Mouse (Mus musculus) ZHBTc4 (cell line): Measurements from ENCODE around the gene Ccdc126.

Experiments
- DNase-seq: peaks from one replicate; pipeline ENCODE4 v3.0.0-alpha.2; 2011; ENCODE audit warnings: low read depth, low spot score

The Ccdc126 gene

DNA sequence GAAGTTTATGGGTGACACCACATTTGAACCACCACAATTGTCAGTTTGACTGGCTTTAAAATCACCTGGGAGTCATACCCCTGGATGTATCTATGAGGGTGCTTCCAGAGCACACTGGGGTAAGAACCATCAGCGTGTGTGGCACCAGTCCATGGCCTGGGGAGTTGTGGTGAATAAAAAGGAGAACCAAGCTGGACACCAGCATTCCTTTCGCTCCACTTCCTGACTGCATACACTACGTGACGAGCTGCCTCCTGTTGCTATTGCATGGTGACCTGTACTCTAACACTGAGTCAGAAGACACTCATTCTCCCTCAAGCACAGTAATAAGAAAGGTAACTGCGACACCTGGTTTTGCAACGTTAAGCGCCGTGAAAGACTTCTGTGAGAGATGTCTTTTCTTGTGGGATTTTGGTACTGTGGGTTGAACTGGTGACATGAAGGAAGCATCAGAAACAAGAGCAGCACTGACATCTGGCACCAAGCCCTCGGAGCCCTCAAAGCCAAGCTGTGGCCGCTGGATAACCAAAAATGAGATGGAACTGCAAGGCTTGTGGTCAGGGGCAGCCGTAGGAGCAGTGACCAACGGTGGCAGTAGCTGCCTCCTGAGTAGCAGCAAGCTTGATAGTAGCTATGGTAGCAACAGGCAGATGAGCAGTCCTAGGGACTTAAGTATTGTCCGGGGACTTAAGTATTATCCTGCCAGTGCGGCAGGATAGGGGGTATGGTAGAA is 24.8 kb downstream of the Ccdc126 start:
- DNase-seq: no peak

DNA sequence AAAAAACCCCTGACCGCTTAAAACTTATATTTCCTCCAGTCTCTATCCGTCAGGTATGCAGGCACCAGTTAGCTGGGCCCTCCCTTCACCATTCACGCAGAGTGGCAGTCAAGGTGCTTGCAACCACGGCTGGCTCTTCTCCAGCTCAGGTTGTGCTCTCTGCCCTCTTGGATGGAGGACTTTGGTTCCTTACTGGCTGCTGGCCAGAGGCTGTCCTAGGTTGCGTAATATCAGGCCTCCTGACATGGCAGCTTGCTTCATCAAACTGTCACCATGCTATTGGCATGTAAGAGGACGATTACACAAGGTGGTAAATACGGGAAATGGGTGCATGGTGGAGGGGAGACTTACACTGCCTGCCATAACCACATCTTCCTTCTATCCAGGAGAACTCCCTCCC is 30.8 kb downstream of the Ccdc126 start:
- no peak for DNase-seq

DNA sequence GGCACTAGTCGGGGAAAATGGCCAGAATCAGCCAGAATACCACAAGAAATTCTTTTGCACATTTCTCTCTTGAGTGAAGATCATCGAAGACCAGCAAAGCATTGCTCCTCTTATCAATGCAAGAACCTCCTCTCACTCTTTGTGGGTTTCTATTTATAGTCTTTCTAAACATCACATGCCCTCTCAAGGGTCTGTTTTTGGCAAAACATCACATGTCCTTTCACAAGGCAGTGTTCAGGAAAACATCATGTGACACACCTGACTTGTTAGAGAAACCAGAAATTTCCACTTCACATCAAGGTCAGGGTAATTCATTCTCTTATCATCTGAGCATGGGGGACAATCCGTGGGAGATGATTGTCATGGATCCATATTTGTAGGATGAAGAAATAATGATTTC is 35.5 kb downstream of the Ccdc126 start:
- no peak for DNase-seq

DNA sequence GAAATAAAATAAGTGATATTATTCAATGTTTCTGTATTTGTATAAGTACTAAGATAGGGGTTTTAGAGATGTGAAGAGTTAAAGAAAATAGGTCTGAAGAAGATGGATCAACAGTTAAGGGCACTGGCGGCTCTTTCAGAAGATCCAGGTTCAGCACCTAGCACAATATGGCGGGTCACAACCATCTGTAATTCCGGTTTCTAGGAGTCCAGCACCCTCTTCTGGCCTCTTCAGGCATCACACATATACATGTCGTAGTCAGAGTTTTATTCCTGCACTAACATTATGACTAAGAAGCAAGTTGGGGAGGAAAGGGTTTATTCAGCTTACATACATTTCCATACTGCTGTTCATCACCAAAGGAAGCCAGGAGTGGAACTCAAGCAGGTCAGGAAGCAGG is 36.1 kb downstream of the Ccdc126 start:
- peak; percentile 80 for DNase-seq

DNA sequence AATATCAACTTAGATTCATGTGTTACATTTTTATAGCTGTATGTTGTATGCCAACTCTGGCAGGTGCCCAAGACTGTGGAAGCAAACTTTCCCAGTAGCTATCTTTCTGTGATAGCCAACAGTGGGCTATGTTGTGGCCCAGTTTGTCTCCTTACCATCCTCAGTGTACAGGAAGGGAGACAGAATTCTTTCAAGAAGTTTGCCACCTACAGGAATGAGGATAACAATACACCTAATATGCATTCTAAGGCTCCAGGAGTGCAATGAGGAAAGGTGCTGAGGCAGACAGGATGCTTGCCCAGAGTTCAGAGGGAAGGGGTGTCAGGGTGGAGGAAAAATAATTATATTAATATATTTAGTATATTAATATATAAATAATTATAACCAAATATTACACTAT is 41.3 kb downstream of the Ccdc126 start:
- peak; percentile 46 for DNase-seq

DNA sequence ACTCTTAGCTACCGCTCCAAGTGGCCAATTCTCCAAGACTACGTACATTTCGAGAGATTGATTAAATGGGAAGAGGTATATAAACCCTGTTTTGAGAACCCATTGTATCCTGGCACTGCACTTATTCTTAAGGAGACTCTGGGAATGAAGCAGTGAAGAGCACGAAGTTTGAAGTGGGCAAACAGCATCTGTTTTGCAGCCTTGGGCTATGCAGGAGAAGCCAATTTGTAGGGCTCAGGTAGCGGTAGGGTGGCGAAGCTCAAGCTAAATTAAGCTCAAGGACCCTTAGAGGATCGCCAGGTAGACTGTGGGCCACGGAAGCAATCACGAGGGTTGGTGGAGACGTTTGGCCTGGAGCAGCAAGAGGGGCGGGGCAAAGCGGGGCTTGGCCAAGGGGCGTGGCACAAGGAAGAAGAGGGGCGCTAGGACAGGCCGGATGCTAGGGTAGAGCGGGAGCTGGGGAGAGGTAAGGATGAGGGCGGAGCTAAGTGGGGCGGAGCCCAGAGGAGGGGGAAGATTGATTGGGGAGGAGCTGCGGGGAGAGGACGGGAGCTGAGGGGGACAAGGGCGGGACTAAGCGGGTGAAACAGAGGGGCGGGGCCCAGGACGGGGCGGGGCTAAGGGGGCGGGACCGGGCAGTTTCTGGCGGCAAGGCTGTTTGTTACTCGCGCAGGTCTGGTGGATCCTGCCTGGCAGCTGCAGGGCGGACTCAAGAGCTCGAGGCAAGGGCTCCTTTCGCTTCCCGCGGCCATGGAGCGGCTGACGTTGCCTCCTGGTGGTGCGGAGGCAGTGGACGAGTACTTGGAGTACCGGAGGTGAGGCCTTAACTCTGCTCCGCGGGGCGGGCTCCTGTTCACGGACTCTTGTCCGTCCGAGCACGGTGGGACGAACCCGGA is 48.3 kb downstream of the Ccdc126 start, which contains the start of gene Fam221a:
Gene Fam221a (plus strand): TSS at position 581 of the 896 bp plus-strand sequence.
- DNase-seq: peak; percentile 99

DNA sequence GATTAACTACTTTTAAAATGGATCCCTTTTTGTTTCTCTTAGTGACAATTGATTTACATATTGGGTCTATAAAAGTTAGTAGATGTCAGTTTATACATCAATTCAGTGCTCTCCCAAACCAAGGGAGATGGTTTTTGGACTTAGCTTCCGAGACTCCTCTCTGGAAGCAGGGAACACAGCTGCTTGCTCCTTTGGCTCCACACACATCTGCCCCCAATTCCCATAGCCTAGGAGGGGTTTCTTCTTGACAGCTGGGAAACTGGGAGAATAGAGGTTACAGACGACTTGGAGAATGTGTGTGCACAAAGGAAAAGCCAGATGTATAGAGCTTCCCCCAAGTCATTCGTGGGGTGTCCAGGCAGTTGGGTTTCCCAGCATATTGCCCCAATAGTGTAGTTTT is 49.1 kb downstream of the Ccdc126 start:
- DNase-seq: no peak

DNA sequence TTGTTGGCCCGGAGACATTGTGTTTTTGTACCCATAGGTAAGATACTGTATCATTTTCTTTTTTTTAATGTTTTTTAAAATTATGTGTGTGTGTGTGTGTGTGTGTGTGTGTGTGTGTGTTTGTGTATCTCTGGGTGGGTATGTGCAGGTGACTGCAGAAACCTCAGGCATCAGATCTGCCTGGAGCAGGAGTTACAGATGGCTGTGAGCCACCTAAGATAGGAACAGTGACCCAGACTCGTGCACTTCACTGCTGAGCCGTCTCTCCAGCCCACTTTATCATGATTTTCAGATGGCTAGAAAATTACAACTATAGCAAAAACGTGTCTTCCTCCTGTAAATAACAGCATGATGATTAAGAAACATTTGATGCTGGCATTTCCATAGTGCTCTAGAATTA is 53.6 kb downstream of the Ccdc126 start:
- no peak for DNase-seq

DNA sequence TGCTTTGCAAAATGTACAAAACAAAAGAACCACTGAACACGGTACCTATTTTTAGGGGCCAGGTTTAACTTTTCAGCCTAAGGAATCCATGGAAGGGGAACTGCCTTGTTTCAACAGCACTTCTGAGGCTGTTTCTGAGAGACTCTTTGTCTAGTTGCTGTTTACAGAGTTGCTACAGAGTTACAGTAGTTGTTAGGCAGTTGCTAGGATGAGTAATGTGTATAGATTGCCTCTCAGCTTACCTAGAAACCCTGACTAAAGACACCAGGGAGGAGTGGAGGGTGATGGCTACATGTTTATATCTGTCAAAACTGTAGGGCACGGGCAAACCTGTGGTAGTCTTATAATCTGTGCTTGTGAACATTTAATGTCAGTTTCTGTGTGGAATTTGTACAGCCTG is 54.9 kb downstream of the Ccdc126 start:
- DNase-seq: no peak

DNA sequence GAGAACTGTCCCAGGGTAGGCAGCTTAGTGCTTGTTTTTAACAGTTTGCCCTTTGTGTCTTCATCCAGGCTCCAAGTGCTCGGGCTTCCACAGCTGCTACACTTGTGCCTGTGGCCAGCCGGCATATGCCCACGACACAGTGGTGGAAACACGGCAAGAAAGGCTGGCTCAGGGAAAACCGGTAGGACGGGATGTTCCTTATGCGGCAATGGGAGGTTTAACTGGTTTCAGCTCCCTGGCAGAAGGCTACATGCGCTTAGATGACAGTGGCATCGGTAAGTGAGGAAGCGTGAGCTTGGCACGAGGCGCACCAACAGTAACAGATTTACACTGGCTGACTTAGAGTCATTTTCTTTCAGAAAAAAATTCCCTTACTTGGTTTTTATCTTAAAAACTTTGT is 59.3 kb downstream of the Ccdc126 start:
- no peak for DNase-seq
